Mouse (Mus musculus) c-Kit-positive CD71-negative TER-119-negative erythroid progenitor cells, embryonic 14.5 days (primary cell): ENCODE results near the gene Ccdc63.

Experiments used
- DNase-seq: peaks from one replicate; pipeline ENCODE4 v3.0.0-alpha.2; 2013; ENCODE audit warnings: low read depth

Gene Ccdc63

DNA sequence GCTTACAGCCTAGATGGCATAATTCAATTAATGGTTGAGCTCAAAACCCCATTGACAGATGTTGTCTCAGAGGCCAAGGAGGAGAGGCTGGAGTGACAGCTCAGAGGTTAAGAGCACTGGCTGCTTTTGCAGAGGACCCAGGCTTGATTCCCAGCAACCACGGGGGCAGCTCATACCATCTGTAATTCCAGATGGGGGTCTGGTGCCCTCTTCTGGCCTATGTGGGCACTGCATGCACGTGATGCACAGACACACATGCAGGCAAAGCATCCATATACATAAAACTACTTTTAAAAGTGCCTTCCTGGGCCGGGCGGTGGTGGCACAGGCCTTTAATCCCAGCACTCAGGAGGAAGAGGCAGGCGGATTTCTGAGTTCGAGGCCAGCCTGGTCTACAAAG is 24.4 kb downstream of the Ccdc63 start:
- no peak for DNase-seq

DNA sequence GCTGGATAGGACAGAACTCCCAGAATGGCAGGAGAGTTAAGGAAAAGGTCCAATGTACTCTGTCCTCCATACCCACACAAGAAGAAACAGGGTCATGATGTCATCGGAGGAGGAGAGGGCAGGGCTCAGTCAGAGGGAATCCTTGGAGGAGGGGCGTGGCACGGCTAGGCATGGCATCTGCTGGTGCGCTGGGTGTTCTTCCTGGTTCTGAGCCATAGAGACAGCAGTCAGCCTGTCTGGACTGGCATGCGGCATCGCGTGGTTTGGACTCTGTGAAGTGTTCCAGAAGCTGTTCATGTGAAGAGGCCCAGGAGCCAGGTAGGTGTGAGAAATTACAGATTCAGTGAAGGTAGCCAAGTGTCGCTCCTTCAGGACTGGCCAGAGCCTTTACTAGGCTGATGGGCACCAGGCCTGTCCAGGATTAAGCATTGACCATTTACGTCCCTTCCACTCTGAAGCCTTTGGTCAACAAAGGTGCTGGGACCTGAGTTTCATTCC is 25.3 kb downstream of the Ccdc63 start:
- DNase-seq: no peak

DNA sequence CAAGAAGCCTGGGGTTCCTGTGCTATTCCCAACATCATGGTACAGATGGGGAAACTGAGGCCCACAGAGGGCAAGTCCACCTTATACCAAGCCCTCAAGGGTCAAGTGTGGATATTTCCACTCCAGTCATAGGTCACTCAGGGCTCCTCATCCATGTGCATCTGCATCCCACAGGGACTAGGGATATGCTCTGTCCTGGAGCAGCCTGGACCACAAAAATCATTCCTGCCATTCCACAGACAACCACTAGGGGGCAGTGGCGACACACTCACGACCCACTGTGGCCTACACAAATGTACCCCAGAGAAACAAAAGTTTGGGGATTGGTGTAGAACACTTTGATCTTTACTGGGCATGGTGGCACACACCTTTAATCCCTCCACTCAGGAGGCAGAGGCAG is 26.4 kb downstream of the Ccdc63 start:
- no peak for DNase-seq

DNA sequence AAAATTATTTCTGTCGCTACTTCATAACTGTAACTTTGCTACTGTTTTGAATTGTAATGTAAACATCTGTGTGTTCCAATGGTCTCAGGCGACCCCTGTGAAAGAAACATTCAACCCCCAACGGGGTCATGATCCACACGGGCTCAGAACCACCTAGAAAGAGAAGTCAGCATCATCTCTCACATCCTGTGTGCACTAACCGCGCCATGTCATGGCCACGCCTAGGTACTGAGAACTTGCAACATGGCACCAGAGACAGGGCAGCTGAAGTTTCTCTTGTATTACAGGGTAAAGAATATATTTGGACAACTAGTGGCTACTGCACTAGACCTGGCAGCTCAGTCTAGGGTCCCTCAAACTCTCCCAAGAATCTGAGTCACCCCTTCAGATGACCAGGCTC is 27.2 kb downstream of the Ccdc63 start:
- DNase-seq: no peak

DNA sequence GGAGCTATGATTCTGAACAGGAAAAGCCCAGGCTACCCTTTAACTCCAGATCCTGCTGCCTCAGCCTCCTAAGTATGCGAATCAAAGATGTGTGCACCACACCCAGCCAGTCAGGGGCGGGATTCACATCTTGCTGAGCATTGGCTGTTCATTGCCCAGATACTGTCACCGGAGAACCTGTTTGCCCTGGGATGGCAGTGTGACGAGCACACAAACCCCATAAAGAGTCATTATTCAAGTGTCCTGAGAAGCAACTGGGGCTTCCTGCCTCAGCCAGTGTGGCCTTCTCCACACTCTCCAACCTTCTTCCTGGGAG is 28.7 kb downstream of the Ccdc63 start:
- DNase-seq: no peak

GRCm38 (mm10) chr5:122111091-122111932 is 29.3 kb downstream of the Ccdc63 start:
- DNase-seq: no peak

- DNase-seq: no peak
Observed at GRCm38 (mm10) chr5:122110625-122111024, 30.0 kb downstream of the Ccdc63 start.

DNA sequence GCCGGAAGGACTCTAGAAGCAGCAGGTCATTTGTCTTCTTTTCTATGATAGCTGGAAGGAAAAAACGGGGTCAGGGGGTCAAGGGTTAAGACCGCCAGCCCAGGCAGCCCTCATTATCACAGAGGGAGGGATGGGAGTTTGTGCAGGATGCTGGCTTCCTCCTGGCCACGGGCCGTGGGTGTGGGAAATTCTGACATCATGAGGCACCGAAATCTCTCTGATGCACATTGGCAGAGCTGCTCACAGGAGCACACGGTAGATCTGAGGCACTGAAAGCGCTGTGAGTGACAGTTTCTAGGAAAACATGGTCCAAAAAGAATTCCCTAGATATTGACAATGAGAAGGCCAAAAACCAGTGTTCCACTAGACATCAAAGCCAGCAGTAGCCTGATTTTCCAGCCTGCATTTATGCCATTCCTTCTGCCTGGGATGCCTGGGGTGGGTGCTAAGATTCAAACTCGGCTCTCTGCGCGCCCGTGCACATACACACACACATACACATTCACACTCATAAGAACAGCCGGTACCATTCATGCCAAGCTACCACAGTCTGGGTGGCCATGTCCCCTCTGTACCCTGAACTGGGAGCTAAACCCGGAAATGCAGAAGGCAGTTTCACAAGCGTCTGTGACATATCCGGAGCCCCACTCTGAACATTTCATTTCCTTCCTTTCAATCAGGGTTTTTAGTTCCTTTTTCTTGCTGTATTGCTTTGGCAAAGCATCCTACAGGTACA is 31.1 kb downstream of the Ccdc63 start:
- DNase-seq: no peak

GRCm38 (mm10) chr5:122108104-122108503 is 32.5 kb downstream of the Ccdc63 start:
- DNase-seq: no peak

- DNase-seq: no peak
Observed at GRCm38 (mm10) chr5:122106212-122106611, 34.4 kb downstream of the Ccdc63 start.

- no peak for DNase-seq
Observed at GRCm38 (mm10) chr5:122104981-122105380, 35.6 kb downstream of the Ccdc63 start.

DNA sequence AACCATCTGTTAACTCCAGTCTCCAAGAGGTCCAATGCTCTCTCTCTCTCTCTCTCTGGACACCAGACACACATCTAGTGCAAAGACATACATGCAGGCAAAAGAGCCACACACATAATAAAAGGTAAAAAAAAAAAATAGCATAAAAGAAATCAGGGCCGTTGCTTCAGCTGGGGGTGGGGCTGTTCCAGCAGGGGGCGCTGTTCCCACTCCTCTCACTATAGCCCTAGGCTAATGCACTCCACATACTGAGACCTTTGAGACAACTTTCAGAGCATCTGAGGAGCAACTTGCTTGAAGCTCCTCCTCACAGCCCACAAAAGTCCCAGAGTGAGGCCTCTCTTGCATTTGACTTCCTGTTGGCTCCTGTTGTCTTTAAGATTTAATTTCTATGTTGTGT is 36.4 kb downstream of the Ccdc63 start:
- DNase-seq: no peak

DNA sequence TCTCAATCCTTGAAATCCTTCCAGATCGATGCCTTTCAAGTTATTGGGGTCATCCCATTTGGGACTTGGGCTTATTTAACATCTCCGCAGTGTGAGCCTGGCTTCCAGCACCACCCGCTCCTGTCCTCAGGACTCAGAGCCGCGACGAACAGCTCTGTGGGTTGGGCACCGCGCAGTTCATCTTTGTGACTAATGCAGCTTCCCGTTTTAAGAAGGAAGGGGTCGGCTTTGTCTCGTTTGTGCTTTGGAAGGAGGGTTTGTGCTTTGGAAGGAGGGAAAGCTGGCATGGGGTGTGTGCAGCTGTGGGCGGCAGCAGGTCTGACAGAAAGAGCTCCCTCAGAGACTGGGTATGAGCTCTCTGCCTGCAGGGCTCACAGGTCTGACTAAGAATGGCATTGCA is 37.5 kb downstream of the Ccdc63 start:
- no peak for DNase-seq

DNA sequence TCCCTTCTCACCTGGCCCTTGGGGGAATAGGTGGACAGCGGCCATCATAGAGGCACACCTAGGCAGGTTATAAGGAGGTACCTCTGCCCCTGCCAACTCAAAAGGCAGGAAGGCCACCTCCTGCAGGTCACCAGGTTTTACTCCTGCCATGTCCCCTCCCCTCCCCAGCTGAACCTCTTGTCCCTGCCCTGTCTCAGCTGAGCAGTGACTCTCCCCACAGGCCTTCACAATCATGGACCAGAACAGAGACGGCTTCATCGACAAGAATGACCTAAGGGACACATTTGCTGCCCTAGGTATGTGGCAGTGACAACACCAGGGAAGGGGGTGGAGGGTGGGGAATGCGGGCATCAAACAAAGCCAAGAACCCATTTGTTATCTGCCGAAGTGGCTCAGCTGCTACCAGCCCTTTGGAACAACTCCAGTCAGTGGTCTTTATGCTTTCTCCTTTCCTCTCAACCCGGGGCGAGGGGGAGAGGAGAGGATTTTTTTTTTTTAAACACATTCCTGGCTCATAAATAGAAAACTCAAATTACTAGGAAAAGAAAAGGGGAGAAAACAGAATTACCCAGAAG is 38.1 kb downstream of the Ccdc63 start:
- DNase-seq: no peak

DNA sequence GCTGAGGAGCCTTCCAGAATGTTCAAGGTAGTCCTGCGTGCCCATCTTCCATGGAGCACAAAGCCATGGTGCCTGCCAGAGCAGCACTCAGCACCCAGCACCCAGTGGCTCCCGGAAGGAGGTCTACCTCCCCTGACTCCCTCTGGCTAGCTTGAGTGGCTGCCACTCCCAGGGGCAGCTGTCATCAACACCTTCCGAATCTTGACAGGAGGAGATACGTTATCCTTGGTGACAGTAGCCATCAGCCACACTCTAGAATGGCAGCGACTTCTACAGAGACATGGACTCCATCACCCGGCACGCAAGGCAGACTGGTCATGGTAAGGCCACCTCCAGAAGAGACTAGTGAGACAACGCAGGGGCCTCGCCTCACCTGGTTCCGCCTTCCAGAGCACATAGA is 46.2 kb downstream of the Ccdc63 start:
- DNase-seq: no peak

DNA sequence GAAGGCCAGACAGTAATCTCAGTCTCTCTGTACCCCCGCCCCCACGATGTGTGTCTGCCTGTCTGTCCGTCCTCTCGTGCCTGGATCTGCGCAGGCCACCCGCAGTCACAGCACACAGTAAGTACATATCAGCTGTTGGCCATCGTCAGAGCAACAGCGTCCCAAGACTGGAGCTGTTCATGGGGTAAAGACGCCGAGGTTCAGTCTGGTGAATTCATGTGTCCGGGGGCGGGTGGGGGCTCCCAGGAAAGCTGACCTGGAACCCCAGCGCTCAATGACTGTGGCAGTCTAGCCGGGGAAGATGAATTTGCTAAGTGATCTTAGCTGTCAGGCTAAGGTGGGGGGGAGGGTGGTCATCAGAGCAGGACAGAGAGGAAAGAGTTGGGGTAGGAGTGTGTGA is 46.9 kb downstream of the Ccdc63 start:
- no peak for DNase-seq

DNA sequence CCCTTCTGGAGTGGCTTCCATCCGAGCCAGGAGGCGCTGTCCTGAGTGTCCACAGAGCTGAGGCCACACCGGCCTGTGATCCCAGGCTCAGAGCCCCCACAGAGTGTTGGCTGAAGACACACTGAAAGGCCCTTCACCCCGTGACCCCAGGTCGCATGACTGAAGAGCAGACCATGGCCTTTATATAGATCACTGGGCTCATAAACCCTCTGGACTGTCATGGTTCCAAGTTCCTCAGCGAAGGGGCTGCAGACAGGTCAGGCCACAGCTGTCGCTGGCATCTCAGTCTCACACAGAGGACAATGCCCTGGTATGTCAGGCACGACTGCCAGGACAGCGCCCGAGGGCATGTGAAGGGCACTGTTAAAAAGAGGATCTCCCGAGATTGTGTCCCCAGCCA is 47.8 kb downstream of the Ccdc63 start:
- DNase-seq: no peak

DNA sequence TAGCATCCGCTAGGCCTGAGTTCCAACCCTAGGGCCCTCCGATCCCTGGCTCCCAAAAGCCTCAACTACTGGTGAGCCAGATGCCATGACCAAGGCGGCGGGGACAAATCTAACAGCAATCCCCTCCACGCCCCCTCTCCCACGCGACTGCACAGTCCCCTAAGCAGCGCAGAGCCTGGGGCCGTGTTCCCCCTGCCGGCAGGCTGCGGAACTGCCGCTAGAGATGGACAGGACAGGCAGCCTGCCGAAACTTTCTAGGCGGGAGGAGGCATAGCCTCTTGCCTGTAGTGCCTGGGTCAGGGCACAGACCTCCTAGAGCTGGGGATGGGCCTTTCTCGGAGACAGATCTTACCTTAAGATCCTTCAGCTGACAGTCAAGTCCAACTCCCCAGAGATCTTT is 49.6 kb downstream of the Ccdc63 start:
- no peak for DNase-seq

- DNase-seq: no peak
Observed at GRCm38 (mm10) chr5:122089664-122090063, 51.0 kb downstream of the Ccdc63 start.

GRCm38 (mm10) chr5:122088917-122089316 is 51.7 kb downstream of the Ccdc63 start:
- DNase-seq: peak; percentile 72

DNA sequence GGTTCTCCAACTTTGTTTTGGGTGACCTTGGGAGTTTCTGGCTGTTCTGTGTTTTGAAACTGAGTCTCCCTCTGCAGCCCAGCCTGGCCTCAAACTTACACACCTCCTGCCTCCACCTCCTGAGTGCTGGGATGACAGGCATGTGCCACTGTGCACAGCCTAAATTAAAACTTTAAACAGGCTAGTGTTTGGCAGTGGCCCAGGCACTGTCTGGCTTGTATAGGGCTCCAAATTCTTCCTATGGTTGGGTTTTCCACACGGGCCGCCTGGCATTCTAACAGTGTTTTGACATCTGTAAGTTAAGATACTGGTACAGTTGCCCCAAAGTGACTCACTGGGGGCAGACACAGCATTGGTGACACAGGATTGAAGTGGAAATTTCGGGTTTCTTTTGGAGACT is 54.5 kb downstream of the Ccdc63 start:
- DNase-seq: no peak

DNA sequence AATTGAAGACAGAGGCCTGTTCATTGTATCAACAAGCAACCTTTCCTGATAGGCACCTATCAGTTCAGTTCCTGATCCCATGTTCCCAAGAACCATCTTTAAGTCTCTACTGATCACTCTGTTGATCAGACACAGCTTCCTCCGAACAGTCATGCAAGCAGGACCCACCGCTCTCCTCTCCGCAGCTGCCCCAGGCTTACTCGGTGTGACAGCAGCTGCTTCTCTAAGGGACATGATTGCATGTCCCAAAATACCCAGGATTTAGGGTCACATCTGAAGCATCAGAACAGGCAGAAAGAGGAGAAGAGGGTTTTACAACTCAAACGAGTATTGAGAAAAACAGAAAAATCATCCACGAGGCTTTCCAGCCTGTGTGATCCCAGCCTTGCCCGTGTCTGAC is 55.3 kb downstream of the Ccdc63 start:
- DNase-seq: no peak

DNA sequence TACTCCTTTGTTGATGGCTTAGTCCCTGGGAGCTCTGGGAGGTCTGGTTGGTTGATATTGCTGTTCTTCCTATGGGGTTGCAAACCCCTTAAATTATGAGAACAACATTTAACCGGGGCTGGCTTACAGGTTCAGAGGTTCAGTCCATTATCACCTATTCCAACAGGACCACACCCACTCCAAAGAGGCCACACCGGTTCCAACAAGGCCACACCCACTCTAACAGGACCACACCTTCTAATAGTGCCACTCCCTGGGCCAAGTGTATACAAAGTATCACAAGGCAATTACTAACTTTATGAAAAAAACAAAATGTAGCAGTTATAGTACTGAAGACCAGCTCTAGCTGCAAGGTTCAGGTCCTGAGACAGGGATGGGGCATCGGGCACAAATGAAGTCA is 56.2 kb downstream of the Ccdc63 start:
- no peak for DNase-seq
